Mouse (Mus musculus) common myeloid progenitor, adult 5-6 weeks (primary cell): ENCODE measurements around the gene Ucma. TPM values are rescaled to one million over a fixed set of nuclear protein-coding genes. Genes with fewer than 3 reads are reported as not detected.
A peak's percentile ranks its signal among the peaks of the same experiment; 100 is the strongest.

Source experiments
- ATAC-seq: replicated peaks from 2 replicates; pipeline ENCODE4 v1.8.0; 2016; ENCODE audit warnings: low read depth, mild to moderate bottlenecking, moderate TSS enrichment, inconsistent platforms; ENCODE audit not compliant: poor library complexity, severe bottlenecking
- total RNA-seq: library from RNA; stranded (forward); fragments of 200-1000, 187-1606 nt; gene quantifications from 2 replicates; pipeline ENCODE4 v1.2.3, GENCODE M21; 2017

The Ucma gene
- total RNA-seq, 1 experiment from 2014 or later, result not detected

GRCm38 (mm10) chr2:4998905-4999304 lies 23.0 kb downstream of the Ucma start:
- 0 out of 2 replicates have a peak, but pooled peaks have one; percentile 8 for ATAC-seq

GRCm38 (mm10) chr2:5001266-5001665 lies 25.3 kb downstream of the Ucma start:
- ATAC-seq, result no peak

GRCm38 (mm10) chr2:5007107-5007506 lies 31.2 kb downstream of the Ucma start:
- ATAC-seq, result no peak

- no peak for ATAC-seq
These were observed 36.1 kb downstream of the Ucma start for GRCm38 (mm10) chr2:5011898-5012490.

GRCm38 (mm10) chr2:5012491-5013324 lies 36.8 kb downstream of the Ucma start, which contains the start of gene Mcm10:
TSS of gene Mcm10 (minus strand) at chr2:5012791.
- peak; percentile 99 for ATAC-seq

GRCm38 (mm10) chr2:5014616-5015015 lies 38.7 kb downstream of the Ucma start:
- ATAC-seq, result no peak; the same call in 1 of the 2 replicates

GRCm38 (mm10) chr2:5015527-5015926 lies 39.6 kb downstream of the Ucma start:
- ATAC-seq, result no peak

GRCm38 (mm10) chr2:5016922-5017321 lies 41.0 kb downstream of the Ucma start:
- no peak for ATAC-seq

GRCm38 (mm10) chr2:5019708-5020107 lies 43.8 kb downstream of the Ucma start:
- ATAC-seq, result no peak

GRCm38 (mm10) chr2:5023275-5023674 lies 47.4 kb downstream of the Ucma start:
- no peak for ATAC-seq

- no peak for ATAC-seq
These were observed 47.9 kb downstream of the Ucma start for GRCm38 (mm10) chr2:5023699-5024399.

- peak; percentile 66 for ATAC-seq
These were observed 49.3 kb downstream of the Ucma start for GRCm38 (mm10) chr2:5025162-5025733.

- ATAC-seq, result no peak
These were observed 51.1 kb downstream of the Ucma start for GRCm38 (mm10) chr2:5027057-5027456.

GRCm38 (mm10) chr2:5028047-5028446 lies 52.1 kb downstream of the Ucma start:
- no peak for ATAC-seq

GRCm38 (mm10) chr2:5029808-5030207 lies 53.9 kb downstream of the Ucma start:
- ATAC-seq, result no peak

- ATAC-seq, result no peak
These were observed 55.3 kb downstream of the Ucma start for GRCm38 (mm10) chr2:5031215-5031614.

- ATAC-seq, result no peak
These were observed 56.7 kb downstream of the Ucma start for GRCm38 (mm10) chr2:5032665-5033064.

- peak; percentile 47; the same call in 1 of the 2 replicates for ATAC-seq
These were observed 57.9 kb downstream of the Ucma start for GRCm38 (mm10) chr2:5033546-5034420.

GRCm38 (mm10) chr2:5034801-5035200 lies 58.9 kb downstream of the Ucma start:
- no peak for ATAC-seq

GRCm38 (mm10) chr2:5035241-5035640 lies 59.3 kb downstream of the Ucma start:
- no peak for ATAC-seq
